Mouse (Mus musculus): Measurements from ENCODE around the gene Oip5.

DNA sequence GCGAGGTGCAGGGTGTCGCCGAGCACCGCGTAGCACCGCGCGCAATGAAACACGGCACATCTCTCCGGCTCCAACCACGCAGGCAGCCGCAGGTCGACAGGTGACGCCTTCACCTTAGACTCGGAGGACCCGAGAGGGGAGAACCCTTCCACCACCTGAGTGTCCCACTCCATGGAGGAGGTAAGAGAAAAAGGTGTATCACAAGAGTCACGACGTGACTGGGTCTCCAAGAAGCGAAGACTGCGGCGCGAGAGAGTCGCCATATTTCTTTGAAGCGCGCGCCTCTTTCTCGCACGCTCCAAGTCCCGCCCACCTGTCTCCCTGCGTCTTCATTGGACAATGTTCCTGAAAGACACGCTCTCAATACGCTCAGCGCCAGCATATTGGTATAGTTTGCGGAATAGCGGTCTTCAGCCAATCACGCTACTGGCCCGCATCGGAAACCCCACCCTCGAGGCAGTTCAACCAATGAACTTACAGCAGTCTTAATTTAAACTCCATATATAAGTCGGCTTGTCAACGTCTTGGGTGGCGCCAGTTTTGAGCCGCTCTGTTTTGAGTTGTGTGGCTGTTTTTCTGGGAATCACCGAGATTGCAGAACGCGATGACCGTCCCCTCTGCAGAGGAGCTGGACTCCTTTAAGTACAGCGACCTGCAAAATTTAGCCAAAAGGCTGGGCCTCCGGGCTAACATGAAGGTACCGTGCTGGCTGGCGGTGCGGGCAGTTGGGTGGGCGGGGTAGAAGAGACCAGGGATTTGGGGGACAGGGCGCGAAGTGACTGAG, at the start of gene Oip5, which contains the start of gene Nusap1:
- TF ChIP-seq CTCF (IDR thresholded peaks at IDR 0.05; ENCODE audit: extremely low read depth, insufficient read depth, insufficient read length, insufficient replicate concordance), result no peak
- no peak for TF ChIP-seq POLR2A (IDR thresholded peaks at IDR 0.05; ENCODE audit: low read depth, low read length)
